Mouse (Mus musculus) brain, embryonic 14.5 days (tissue): ENCODE data around the gene Fam163b.

ENCODE experiments used
- CTCF ChIP-seq: fragments of 200-500 bp; IDR thresholded peaks from 2 replicates; pipeline ENCODE4 v1.5.1; 2012; ENCODE audit warnings: inconsistent platforms, mild to moderate bottlenecking, moderate library complexity, borderline replicate concordance; ENCODE audit not compliant: insufficient read depth, insufficient read length; ENCODE audit errors: extremely low read depth
- POLR2A ChIP-seq: fragments of 200-500 bp; IDR thresholded peaks from 2 replicates; pipeline ENCODE4 v1.6.1; 2012; ENCODE audit warnings: mild to moderate bottlenecking, inconsistent platforms, borderline replicate concordance; ENCODE audit not compliant: poor library complexity, insufficient read depth, insufficient read length, severe bottlenecking; ENCODE audit errors: extremely low read depth

DNA sequence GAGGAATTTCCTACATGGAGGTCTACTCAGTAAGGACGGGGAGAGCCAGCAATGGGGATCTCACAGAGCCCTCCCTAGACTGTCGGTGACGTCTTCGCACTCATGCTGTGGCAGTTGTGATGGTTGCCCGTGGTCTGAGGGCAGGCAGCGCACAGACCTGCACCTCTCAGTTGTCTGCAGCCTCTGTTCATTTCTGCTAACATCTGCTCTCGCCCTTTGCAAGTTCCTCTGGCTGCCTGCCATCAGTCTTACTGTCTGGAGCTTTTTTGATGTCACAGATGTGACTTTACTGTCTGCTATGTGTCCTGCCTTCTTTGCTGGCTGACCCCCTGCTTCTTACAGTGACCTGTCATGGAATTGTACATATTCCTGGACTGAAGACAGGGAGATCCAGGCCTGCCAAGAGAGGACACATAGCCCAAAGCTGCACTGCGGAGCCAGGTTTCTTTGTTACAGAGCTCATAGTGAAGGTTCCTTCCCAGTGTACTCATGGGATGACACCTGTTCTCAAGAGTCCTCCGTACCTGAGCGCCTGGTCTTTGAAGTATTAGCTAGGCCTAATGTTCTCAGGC is 33.5 kb upstream of the Fam163b start:
- TF ChIP-seq CTCF (no peak), POLR2A (no peak)
